Mouse (Mus musculus): ENCODE results near the gene Rab3d.

GRCm38 (mm10) chr9:21960558-21961208 is 42.7 kb upstream of the Rab3d start:
- no peak for TF ChIP-seq CTCF (conservative IDR thresholded peaks at IDR 0.05; ENCODE audit: insufficient read depth, insufficient read length, low read depth, low read length)
- TF ChIP-seq POLR2A (IDR thresholded peaks at IDR 0.05; ENCODE audit: low read depth, low read length): no peak
